Mouse (Mus musculus) myocyte (in vitro differentiated cells): ENCODE data around the gene Csf2rb2.

Experiments used
- E2F4 ChIP-seq: IDR thresholded peaks from one replicate; pipeline ENCODE4 v1.6.1; 2011; ENCODE audit warnings: mild to moderate bottlenecking, control low read depth, moderate library complexity; ENCODE audit not compliant: insufficient read depth
- MAX ChIP-seq: IDR thresholded peaks from one replicate; pipeline ENCODE4 v1.6.1; 2011; ENCODE audit warnings: low read depth, mild to moderate bottlenecking, control low read depth
- MYOD1 ChIP-seq, 3 experiments: IDR thresholded peaks; one replicate each; pipeline ENCODE4 v1.6.1; 2011; ENCODE audit warnings: control low read depth in 2 of 3, low read depth in 2 of 3, mild to moderate bottlenecking in 2 of 3, moderate library complexity in 1 of 3; ENCODE audit not compliant: insufficient read length in 2 of 3, control insufficient read depth in 1 of 3
- POLR2A ChIP-seq: IDR thresholded peaks from one replicate; pipeline ENCODE4 v1.6.1; 2011; ENCODE audit warnings: low read depth, mild to moderate bottlenecking, control low read depth, moderate library complexity; ENCODE audit not compliant: insufficient read length
- POLR2AphosphoS2 ChIP-seq: IDR thresholded peaks from one replicate; pipeline ENCODE4 v1.6.1; 2011; ENCODE audit warnings: low read depth, control low read depth; ENCODE audit not compliant: insufficient read length
- TCF3 ChIP-seq: IDR thresholded peaks from one replicate; pipeline ENCODE4 v1.6.1; 2011; ENCODE audit warnings: low read depth, control low read depth; ENCODE audit not compliant: insufficient read length
- USF1 ChIP-seq: IDR thresholded peaks from one replicate; pipeline ENCODE4 v1.6.1; 2011; ENCODE audit warnings: low read depth, mild to moderate bottlenecking, control low read depth, moderate library complexity

- TF ChIP-seq POLR2A (no peak), USF1 (no peak), TCF3 (no peak), MYOD1 (IDR thresholded peaks at IDR 0.05; ENCODE audit: control insufficient read depth in 1 of 3, insufficient read length in 2 of 3, low read depth in 2 of 3) (no peak), E2F4 (no peak), POLR2AphosphoS2 (no peak), MAX (no peak)
Measured at GRCm38 (mm10) chr15:78302718-78303117, 2.8 kb downstream of the Csf2rb2 start.
